Mouse (Mus musculus) layer of hippocampus, adult 8-10 months (tissue): ENCODE measurements around the gene Cdk5r1. TPM values are rescaled to one million over a fixed set of nuclear protein-coding genes. Genes with fewer than 3 reads are reported as not detected.

Experiments
- DNase-seq, 2 experiments: peaks; one replicate each; pipeline ENCODE4 v3.0.0; 2022; ENCODE audit warnings: low spot score in 2 of 2
- total RNA-seq, 4 experiments: library from RNA; stranded (reverse); gene quantifications; 2 replicates each; pipeline ENCODE4 v1.2.4; 2022

Cdk5r1 gene
- total RNA-seq, 4 experiments from 2014 or later = 180 to 207 (median 189) TPM

- DNase-seq = no peak
Measured at GRCm38 (mm10) chr11:80503281-80503680, 26.5 kb downstream of the Cdk5r1 start.

- peak; percentile 95 to 96 for DNase-seq
Measured at GRCm38 (mm10) chr11:80503726-80504452, 27.1 kb downstream of the Cdk5r1 start.

GRCm38 (mm10) chr11:80504519-80505385 lies 27.9 kb downstream of the Cdk5r1 start:
- DNase-seq = no peak

- no peak for DNase-seq
Measured at GRCm38 (mm10) chr11:80505581-80505980, 28.8 kb downstream of the Cdk5r1 start.

- DNase-seq = no peak
Measured at GRCm38 (mm10) chr11:80506483-80506882, 29.7 kb downstream of the Cdk5r1 start.

GRCm38 (mm10) chr11:80507791-80508190 lies 31.0 kb downstream of the Cdk5r1 start:
- no peak for DNase-seq

- no peak for DNase-seq
Measured at GRCm38 (mm10) chr11:80508361-80509175, 31.7 kb downstream of the Cdk5r1 start.

GRCm38 (mm10) chr11:80509176-80509506 lies 32.3 kb downstream of the Cdk5r1 start:
- no peak for DNase-seq

- no peak for DNase-seq
Measured at GRCm38 (mm10) chr11:80510124-80510523, 33.3 kb downstream of the Cdk5r1 start.

GRCm38 (mm10) chr11:80512313-80513056 lies 35.7 kb downstream of the Cdk5r1 start:
- no peak for DNase-seq

- no peak for DNase-seq
Measured at GRCm38 (mm10) chr11:80513796-80514195, 37.0 kb downstream of the Cdk5r1 start.

- DNase-seq = no peak
Measured at GRCm38 (mm10) chr11:80515346-80515745, 38.5 kb downstream of the Cdk5r1 start.

GRCm38 (mm10) chr11:80515895-80516294 lies 39.1 kb downstream of the Cdk5r1 start:
- no peak for DNase-seq

GRCm38 (mm10) chr11:80518421-80519367 lies 41.9 kb downstream of the Cdk5r1 start:
- peak; percentile 70 to 83 for DNase-seq

GRCm38 (mm10) chr11:80521148-80521547 lies 44.3 kb downstream of the Cdk5r1 start:
- DNase-seq = no peak

- no peak for DNase-seq
Measured at GRCm38 (mm10) chr11:80522852-80523251, 46.0 kb downstream of the Cdk5r1 start.

- no peak for DNase-seq
Measured at GRCm38 (mm10) chr11:80523410-80523809, 46.6 kb downstream of the Cdk5r1 start.

- no peak for DNase-seq
Measured at GRCm38 (mm10) chr11:80524213-80524612, 47.4 kb downstream of the Cdk5r1 start.

GRCm38 (mm10) chr11:80527697-80528096 lies 50.9 kb downstream of the Cdk5r1 start:
- DNase-seq = no peak

GRCm38 (mm10) chr11:80529149-80529548 lies 52.3 kb downstream of the Cdk5r1 start:
- no peak for DNase-seq
